Mouse (Mus musculus): ENCODE results near the gene Tlx2.

Gene Tlx2

DNA sequence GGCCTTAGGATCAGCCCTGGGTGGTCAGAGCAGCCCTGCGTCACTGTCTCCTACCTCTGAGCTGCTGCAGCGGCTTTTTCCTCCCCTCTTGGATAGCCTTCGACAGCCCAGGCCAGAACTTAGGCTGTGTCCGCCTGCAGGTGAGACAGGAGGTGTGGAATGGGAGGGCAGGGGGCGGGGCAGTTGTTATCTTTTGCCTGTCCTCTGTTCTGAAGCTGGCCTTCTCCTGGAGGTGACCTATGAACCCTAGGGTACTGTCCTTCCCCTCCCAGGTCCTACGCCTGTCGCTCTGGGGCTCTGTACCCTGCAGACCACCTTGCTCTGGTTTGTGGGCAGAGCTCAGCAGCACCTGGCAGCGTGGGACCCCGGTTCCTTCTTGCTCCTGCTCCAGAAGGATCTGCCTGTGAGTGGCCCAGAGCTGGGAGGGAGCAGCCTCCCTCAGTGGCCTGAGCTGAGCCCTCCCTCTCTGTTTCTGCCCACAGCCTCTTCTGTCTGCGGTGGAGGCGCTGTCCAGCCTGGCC is 33.1 kb upstream of the Tlx2 start:
- ChIA-PET POLR2A (interaction anchor here in 2 of 4 experiments (0.6 to 3.7 kb wide), 13 partner anchors 16 to 468 kb away, joined by 3 to 30 read pairs (median 5); partner anchors contain the start of genes Lbx2 (in 1 of the 2), Pcgf1 (in 1 of the 2) and Wbp1 (in 1 of the 2)), CTCF (interaction anchor here in 3 of 4 experiments (0.8 to 3.5 kb wide), 7 partner anchors 59 to 176 kb away, joined by 3 to 25 read pairs (median 14); partner anchors contain the start of gene Dctn1 (in 1 of the 3))

GRCm38 (mm10) chr6:83101688-83102556 is 31.8 kb upstream of the Tlx2 start:
- ChIA-PET CTCF (interaction anchor here (0.5 to 3.5 kb wide), 67 partner anchors 8 to 448 kb away, joined by 3 to 43 read pairs (median 4); partner anchors contain the start of genes Dctn1 (in 3 of the 4), Wbp1 (in 3 of the 4), Aup1 (in 2 of the 4) and Dqx1 (in 2 of the 4)), POLR2A (interaction anchor here (0.6 to 3.7 kb wide), 72 partner anchors 8 to 322 kb away, joined by 3 to 48 read pairs (median 4); partner anchors contain the start of genes Wbp1 (in 4 of the 4), 1700003E16Rik (in 3 of the 4), Aup1 (in 3 of the 4) and Htra2 (in 3 of the 4))

GRCm38 (mm10) chr6:83101316-83101687 is 31.2 kb upstream of the Tlx2 start, which contains the start of the genes Ccdc142 and Gm42688:
TSS of gene Ccdc142 (plus strand) at chr6:83101601.
TSS of gene Gm42688 (plus strand) at chr6:83101617.
- POLR2A ChIA-PET: interaction anchor here (0.6 to 3.7 kb wide), 62 partner anchors 9 to 838 kb away, joined by 3 to 48 read pairs (median 4); partner anchors contain the start of genes 1700003E16Rik (in 3 of the 4), Aup1 (in 3 of the 4), Htra2 (in 3 of the 4) and Wbp1 (in 3 of the 4)
- CTCF ChIA-PET: interaction anchor here (0.5 to 3.5 kb wide), 58 partner anchors 8 to 447 kb away, joined by 3 to 43 read pairs (median 5); partner anchors contain the start of genes Dctn1 (in 3 of the 4), Wbp1 (in 3 of the 4), Lbx2 (in 2 of the 4) and Pcgf1 (in 2 of the 4)

- POLR2A ChIA-PET: interaction anchor here in 3 of 4 experiments (0.5 to 1.6 kb wide), 5 partner anchors 11 to 130 kb away, joined by 3 to 5 read pairs (median 3); partner anchors contain the start of gene Pcgf1 (in 1 of the 3)
- CTCF ChIA-PET: interaction anchor here in 3 of 4 experiments (0.6 to 3.2 kb wide), 4 partner anchors 8 to 127 kb away, joined by 3 to 8 read pairs (median 4); no protein-coding TSS in a partner anchor
Observed at GRCm38 (mm10) chr6:83098411-83098810, 28.3 kb upstream of the Tlx2 start.

DNA sequence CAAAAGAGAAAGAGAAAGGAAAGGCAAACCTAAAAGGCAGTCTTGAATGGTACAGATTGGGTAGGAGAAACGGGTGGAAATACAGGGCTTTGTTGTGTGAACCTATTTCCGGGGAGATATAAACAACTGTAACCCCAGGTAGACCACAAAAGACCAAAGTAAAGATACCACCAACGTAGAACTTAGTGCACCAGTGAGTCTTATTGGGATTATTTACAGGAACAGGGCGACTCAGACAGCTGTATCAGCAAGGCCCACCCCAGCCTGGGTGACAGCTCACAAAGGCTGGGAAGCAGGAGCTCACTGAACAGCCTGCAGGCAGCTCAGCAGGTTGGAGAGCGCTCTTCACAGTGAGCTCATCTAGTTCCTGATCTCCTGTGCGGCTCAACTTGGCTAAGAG is 25.9 kb upstream of the Tlx2 start:
- CTCF ChIA-PET: interaction anchor here in 3 of 4 experiments (0.6 to 3.2 kb wide), 11 partner anchors 9 to 634 kb away, joined by 3 to 12 read pairs (median 3); partner anchors contain the start of genes Lbx2 (in 1 of the 3) and Pcgf1 (in 1 of the 3)

GRCm38 (mm10) chr6:83092416-83093127 is 22.5 kb upstream of the Tlx2 start:
- POLR2A ChIA-PET: interaction anchor here (0.6 to 2.3 kb wide), 9 partner anchors 9 to 221 kb away, joined by 3 to 9 read pairs (median 5); partner anchors contain the start of genes Ccdc142 (in 2 of the 4), Gm42688 (in 2 of the 4) and Wbp1 (in 1 of the 4)
- CTCF ChIA-PET: interaction anchor here (0.7 to 1.7 kb wide), 8 partner anchors 9 to 225 kb away, joined by 3 to 7 read pairs (median 4); partner anchors contain the start of genes Ccdc142 (in 2 of the 4) and Gm42688 (in 2 of the 4)

More for the DNA sequence above, 25.9 kb upstream of the Tlx2 start:
- POLR2A ChIA-PET: interaction anchor here in 3 of 4 experiments (0.6 to 1.9 kb wide), 8 partner anchors 10 to 60 kb away, joined by 3 to 5 read pairs (median 4); no protein-coding TSS in a partner anchor

GRCm38 (mm10) chr6:83087926-83088260 is 17.8 kb upstream of the Tlx2 start:
- ChIA-PET CTCF (interaction anchor here in 3 of 4 experiments (0.6 to 2.9 kb wide), 14 partner anchors 9 to 127 kb away, joined by 3 to 14 read pairs (median 4); partner anchors contain the start of genes Pcgf1 (in 3 of the 3), Ccdc142 (in 2 of the 3), Gm42688 (in 2 of the 3) and Dctn1 (in 1 of the 3)), POLR2A (interaction anchor here in 3 of 4 experiments (0.9 to 2.8 kb wide), 16 partner anchors 10 to 238 kb away, joined by 3 to 22 read pairs (median 4); partner anchors contain the start of genes Pcgf1 (in 3 of the 3), Ccdc142 (in 2 of the 3), Gm42688 (in 2 of the 3) and Aup1 (in 1 of the 3))

DNA sequence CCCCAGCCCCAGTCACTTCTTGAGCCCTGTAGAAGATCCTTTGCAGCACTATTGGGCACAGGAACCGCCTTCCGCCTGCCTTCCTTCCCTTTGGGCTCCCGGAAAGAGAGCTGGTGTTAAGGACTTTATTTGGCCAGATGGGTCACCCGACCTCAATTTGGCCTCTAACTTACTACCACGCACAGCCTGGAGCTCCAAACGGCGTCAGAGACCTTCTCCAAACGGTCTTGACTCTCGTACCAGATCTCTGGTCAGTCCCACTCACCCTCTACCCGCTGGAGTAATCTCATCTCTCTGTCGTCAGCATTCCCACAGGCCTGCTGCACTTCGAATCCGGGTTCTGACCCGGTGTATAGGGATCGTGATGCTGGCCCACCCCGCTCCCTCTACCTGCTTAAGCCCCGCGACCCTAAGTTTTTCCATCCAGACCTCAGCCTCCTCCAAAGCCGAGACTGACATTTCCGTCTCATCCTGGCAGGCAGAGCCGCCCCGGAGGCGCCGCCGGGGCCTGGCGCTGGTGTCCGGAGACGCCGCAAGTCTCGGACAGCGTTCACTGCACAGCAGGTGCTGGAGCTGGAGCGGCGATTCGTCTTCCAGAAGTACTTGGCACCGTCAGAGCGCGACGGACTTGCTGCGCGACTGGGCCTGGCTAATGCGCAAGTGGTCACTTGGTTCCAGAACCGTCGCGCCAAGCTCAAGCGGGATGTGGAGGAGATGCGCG is 17.3 kb upstream of the Tlx2 start:
- POLR2A ChIA-PET: interaction anchor here in 3 of 4 experiments (0.9 to 2.8 kb wide), 18 partner anchors 9 to 238 kb away, joined by 3 to 22 read pairs (median 4); partner anchors contain the start of genes Ccdc142 (in 3 of the 3), Gm42688 (in 3 of the 3), Pcgf1 (in 3 of the 3) and Aup1 (in 1 of the 3)
- CTCF ChIA-PET: interaction anchor here in 3 of 4 experiments (0.6 to 2.9 kb wide), 16 partner anchors 9 to 181 kb away, joined by 3 to 14 read pairs (median 5); partner anchors contain the start of genes Pcgf1 (in 3 of the 3), Ccdc142 (in 2 of the 3), Gm42688 (in 2 of the 3) and Dctn1 (in 1 of the 3)

DNA sequence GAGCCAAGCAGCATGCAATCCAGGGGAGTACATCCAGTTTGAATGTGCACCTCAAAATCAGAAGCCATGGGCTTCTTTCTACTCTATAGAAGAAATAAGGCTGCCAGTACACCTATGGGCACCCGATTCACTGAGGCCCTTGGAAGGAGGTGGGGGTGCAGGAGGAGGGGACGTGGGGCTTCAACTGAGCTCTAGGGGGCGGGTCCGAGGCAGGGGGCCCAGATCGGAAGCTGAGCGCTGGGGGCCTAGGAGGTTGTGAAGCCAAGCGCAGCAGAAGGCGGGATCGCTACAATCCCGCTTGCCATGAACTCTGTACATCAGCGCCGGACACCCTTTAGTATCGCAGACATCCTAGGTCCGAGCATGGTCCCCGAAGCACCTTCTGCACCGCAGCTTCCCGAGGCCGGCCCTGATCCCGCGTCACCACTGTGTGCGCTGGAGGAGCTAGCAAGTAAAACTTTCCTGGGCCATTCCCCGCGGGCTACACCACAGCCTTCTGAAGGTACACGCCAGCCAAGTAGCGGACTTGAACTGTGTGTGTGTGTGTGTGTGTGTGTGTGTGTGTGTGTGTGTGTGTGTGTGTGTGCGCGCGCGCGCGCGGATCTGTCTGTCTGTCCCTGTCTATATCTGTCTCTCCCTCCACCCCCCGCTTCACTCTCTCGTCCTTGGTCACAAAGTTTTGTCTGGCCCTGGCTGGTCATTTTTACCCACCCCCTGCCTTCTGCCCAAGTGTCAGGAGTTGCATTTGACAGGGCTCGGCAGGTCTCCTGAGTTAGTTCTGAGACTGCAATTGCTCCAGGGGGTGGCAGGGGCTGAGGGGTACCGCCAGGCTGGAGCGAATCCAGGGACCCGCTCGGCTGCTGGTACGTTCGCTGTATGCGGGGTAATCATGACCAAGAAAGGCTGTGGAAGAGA is 16.3 kb upstream of the Tlx2 start, which contains the start of gene Lbx2:
TSS of gene Lbx2 (plus strand) at position 247 of the 915 bp plus-strand sequence.
- ChIA-PET CTCF (interaction anchor here in 3 of 4 experiments (0.6 to 2.9 kb wide), 15 partner anchors 8 to 180 kb away, joined by 3 to 14 read pairs (median 5); partner anchors contain the start of genes Ccdc142 (in 2 of the 3), Gm42688 (in 2 of the 3), Pcgf1 (in 2 of the 3) and Dctn1 (in 1 of the 3)), POLR2A (interaction anchor here (0.6 to 2.8 kb wide), 22 partner anchors 8 to 239 kb away, joined by 3 to 22 read pairs (median 4); partner anchors contain the start of genes Ccdc142 (in 3 of the 4), Gm42688 (in 3 of the 4), Pcgf1 (in 3 of the 4) and Aup1 (in 2 of the 4))

DNA sequence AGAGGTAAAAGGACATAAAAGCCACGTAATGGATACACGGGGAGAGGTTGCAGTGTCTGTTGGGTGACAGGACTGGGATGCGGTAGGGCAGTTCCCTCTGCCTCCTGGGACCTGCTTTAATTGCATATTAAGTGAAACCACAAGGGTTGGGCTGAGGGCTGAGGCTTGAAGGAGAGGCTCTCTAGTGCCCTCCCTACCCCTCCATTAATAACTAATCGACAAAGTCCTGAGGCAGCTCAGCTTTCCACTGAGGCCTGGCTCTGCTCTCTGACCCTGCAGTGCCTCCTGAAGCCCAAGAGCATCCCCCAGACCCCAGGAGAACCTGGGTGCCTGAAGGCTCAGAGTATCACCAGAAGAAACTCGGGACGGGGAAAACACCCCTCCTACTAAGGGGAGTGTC is 14.4 kb upstream of the Tlx2 start:
- CTCF ChIA-PET: no interaction called here
- POLR2A ChIA-PET: interaction anchor here in 1 of 4 experiments (1.0 kb wide), 1 partner anchor 19 kb away, joined by 3 read pairs; no protein-coding TSS in a partner anchor

DNA sequence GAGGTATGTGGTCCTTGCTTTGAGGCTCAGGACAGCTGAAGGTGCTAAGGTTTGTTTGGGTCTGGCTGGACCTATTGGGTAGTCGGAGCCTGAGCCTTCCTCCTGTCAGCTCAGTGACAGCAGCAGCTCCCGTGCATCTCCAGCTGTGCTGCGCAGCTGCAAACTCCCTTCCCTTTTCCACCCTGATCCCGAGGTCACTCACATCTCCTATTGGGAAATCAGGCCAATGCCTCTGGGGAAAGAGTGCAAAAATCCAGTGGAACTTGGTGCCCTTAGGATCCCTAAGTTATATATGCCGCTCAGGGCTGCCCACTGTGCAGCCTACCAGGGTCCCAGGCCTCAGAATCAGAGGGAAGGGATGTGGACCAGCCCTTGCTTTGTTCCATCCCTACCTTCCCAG is 13.4 kb upstream of the Tlx2 start:
- ChIA-PET POLR2A (interaction anchor here in 3 of 4 experiments (0.6 to 1.9 kb wide), 13 partner anchors 9 to 73 kb away, joined by 3 to 6 read pairs (median 4); partner anchors contain the start of genes Ccdc142 (in 1 of the 3), Dqx1 (in 1 of the 3), Gm42688 (in 1 of the 3) and Mrpl53 (in 1 of the 3)), CTCF (interaction anchor here in 1 of 4 experiments (1.1 to 1.4 kb wide), 3 partner anchors 17 to 87 kb away, joined by 3 to 4 read pairs (median 3); partner anchors contain the start of genes Ccdc142 and Gm42688)

- POLR2A ChIA-PET: interaction anchor here in 1 of 4 experiments (1.5 kb wide), 1 partner anchor 44 kb away, joined by 3 read pairs; no protein-coding TSS in a partner anchor
- CTCF ChIA-PET: interaction anchor here in 1 of 4 experiments (1.0 kb wide), 1 partner anchor 20 kb away, joined by 3 read pairs; no protein-coding TSS in a partner anchor
Observed at GRCm38 (mm10) chr6:83080210-83080609, 10.1 kb upstream of the Tlx2 start.

DNA sequence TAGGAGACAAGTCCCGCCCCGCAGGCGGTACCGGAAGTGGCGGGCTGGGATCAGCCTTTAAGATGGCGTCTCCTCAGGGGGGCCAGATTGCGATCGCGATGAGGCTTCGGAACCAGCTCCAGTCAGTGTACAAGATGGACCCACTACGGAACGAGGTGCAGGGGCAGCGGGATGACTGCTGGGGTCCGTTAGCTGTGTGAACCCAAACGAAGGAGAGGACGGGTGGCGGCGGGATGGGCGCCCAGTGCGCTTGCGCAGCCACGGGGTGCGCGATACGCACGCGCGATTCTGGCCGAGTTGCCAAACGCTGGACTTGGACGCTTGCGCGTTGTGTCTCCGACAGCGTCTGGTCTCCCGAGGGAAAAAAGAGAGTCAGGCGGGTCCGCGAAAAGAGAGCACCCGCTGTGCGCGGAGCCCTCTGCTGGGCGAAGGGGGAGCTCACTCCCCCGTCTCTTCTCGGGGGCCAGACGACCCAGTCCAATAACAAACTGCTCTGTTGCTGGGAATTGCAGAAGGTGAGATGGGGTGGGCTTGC is 8.3 kb upstream of the Tlx2 start:
- POLR2A ChIA-PET: interaction anchor here in 3 of 4 experiments (0.6 to 2.7 kb wide), 54 partner anchors 8 to 373 kb away, joined by 3 to 18 read pairs (median 4); partner anchors contain the start of genes Dqx1 (in 3 of the 3), Wbp1 (in 3 of the 3), Aup1 (in 2 of the 3) and Ccdc142 (in 2 of the 3)
- CTCF ChIA-PET: interaction anchor here in 3 of 4 experiments (0.6 to 2.2 kb wide), 18 partner anchors 9 to 698 kb away, joined by 3 to 9 read pairs (median 4); partner anchors contain the start of genes Aup1 (in 1 of the 3), Ccdc142 (in 1 of the 3), Dqx1 (in 1 of the 3) and Gm42688 (in 1 of the 3)
